Mouse (Mus musculus) megakaryocyte, embryonic 14.5 days (primary cell): ENCODE measurements around the gene Ccdc126.

ENCODE experiments used
- FLI1 ChIP-seq: IDR thresholded peaks from 2 replicates; pipeline ENCODE4 v1.6.1; 2012; ENCODE audit warnings: low read length, inconsistent platforms, mixed read lengths
- GATA1 ChIP-seq: IDR thresholded peaks from 3 replicates; pipeline ENCODE4 v1.6.1; 2012; ENCODE audit warnings: mixed read lengths, low read length, inconsistent platforms, borderline replicate concordance

DNA sequence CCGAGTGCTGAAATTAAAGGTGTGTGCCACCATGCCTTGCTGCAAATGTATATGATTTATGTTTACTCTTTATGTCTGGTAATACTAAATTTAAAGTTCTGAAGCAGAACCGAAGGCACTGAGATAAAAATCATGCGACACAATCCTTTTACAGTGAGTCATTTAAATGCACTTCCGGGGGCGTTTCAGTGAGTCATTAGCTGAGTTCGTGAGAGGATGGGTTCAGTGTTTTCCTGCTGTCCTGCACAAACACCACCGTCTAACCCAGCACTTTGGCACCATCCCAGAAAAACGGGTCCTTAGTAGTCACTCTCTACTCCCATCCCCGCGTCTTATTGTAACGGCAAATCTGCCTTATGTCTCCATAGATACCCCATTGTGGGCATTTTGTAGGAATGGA lies 49.2 kb upstream of the Ccdc126 start:
- TF ChIP-seq GATA1 (no peak), FLI1 (no peak)
